Mouse (Mus musculus): ENCODE measurements at regions not wholly inside any gene's neighbourhood (a gene's known extent, or its start where the extent isn't known, plus 50 kb on each side); places are given as distances from the start of the nearest gene placed in this dataset.

DNA sequence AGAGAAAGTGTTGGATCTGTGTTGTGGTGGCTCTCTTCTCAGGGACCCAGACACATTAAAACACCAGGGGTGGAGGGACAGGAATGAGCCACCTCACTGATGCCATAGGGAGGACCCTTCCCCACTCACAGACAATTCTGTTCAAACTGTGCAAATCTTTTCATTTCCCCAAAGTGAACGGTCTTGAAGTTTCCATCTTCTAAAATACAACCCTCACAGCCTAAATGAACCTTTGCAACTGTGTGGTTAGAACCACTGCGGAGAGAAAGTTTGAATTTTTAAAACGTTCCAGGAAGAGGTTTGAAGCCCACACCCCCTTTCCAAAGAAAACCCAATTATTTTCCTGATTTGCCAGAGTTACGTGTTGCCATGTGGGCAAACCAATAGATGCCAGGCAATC lies 467.7 kb downstream of the Vrk1 start:
- ATAC-seq (ENCODE audit: poor library complexity, severe bottlenecking) = no peak

DNA sequence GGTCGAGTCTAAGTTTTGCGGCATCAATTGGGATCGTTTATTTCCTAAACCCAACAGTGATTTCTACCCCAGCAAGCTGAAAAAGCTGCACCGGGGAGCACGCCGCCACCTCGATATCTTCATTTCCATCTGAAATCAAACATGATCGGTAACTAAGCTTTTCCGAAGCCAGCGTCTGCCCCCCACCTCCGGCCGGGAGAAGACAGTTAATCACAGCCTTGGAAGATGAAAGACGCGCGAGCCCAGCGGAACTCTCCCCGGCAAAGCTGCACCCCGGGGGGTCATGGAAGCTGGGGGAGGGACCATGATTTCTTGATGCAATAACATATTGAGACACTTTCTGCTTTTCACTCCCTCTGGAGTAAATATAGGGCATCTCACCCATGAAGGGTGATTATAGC lies 468.4 kb downstream of the Vrk1 start:
- no peak for ATAC-seq (ENCODE audit: poor library complexity, severe bottlenecking)

DNA sequence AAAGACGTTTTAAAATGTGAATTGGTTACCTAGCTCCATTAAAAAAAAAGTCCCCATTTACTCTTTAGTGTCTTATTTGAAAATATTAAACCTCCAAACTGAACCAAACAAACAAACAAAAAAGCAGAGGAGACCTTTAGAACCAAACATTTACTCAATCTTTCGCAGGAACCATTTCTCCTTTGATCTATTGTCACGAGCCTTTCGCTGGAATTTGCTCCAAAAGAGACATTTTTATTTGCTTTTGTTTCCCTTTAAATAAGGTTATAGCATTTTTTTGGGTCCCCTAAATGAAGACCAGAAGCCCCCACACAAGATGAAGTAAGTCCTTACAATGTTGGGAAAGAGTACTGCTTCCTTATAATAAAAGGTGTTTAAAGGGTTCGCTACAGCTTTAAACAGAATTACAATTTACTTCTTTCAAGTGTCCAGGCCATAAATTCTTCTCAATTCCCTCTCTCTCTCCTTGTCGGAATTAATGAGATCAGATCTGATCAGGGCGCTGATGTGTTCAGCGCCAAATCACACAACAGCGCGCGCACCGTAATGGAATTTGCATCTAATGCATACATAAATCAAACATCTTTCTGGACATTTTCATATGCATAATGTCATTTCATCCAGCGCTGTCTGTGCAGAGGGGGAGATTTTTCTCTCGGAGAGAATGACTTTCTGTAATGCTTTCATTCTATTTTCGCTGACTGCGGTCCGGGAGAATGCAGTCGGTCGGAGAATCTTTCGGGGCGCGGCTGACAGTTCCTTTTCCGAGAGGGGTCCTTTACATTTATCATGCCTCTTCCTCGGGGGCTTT lies 469.2 kb downstream of the Vrk1 start:
- no peak for ATAC-seq (ENCODE audit: poor library complexity, severe bottlenecking)

DNA sequence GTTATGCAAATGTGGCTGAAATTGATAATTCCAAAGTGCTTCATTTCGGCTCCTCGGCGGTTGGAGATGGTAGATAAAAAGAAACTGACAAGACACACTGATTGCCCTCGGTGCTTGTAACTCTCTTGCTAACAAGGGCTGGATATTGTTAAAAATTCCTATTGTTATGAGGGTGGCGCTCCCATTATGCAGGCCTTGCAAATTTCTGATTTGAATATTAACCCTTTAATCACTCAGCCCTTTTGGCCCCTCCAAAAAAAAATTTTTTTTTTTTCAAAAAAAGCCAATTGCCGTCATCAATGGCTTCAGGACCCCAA lies 469.8 kb downstream of the Vrk1 start:
- ATAC-seq (ENCODE audit: poor library complexity, severe bottlenecking) = no peak

DNA sequence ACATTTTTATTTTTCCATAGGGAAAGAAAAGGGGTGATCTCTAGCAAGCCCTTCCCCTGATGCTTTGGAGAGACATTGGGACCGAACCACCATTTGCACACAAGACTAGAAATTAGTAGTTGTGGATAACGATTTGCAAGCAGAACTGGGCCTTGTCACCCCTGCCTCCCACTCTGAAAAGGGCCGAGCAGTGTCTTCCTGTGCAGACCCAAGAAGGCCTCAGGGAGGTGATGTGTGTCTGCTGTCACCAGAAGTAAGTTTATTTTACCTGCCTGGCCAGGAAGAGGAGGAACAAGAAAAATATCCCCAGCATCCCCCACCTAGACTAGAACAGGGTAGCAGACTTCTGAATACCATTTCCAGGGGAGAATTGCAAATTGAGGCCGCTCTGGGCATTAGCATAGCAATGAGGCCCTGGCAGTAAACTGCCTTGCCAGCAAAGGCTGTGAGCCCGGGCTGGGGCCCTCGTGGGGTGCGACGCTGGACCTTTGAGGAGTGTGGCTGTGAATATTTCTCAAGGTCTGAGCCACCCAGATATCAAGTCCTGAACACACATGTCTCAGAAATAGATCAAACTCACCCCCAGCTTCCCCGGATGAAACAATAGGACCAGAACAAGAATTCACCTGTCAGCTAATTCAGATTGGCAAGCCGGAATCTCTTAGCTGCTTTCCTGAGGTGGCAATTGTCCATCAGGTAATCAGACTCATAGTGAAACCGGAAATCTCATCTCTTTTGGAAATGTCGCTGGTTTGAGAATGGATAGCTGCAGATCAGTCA lies 470.4 kb downstream of the Vrk1 start:
- no peak for ATAC-seq (ENCODE audit: poor library complexity, severe bottlenecking)

DNA sequence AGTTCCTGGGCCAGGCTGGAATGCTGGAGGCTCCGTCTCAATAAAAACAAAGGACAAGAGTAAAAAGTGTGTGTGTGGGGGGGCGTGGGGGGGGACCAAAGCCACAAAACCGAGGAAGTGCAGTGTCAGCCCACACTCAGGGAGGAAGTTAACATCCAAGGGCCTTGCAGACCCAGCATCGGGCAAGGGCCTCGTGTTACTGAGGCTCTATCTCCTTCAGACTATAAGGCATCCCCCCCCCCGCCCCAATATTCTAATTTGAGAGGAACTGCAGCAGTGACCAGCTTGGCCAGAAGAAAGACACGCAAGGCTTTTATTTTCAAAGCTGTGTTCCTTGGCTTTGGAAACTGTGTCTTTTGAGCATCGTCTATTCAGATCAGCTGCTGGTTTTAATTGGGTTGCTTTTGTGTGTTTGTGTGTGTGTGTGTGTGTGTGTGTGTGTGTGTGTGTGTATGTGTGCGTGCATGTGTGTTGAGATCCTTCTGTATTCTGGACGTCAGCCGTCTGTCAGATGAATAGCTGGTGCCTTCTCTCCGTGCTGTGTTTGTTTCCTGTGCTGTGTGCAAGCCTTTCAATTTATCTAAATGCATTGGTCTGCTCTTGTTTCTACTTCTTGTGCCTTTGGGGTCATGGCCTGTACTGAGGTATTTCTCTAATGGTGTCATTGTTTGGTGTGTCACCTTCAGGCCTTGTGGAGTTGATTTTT lies 491.7 kb downstream of the Vrk1 start:
- no peak for ATAC-seq (ENCODE audit: poor library complexity, severe bottlenecking)

DNA sequence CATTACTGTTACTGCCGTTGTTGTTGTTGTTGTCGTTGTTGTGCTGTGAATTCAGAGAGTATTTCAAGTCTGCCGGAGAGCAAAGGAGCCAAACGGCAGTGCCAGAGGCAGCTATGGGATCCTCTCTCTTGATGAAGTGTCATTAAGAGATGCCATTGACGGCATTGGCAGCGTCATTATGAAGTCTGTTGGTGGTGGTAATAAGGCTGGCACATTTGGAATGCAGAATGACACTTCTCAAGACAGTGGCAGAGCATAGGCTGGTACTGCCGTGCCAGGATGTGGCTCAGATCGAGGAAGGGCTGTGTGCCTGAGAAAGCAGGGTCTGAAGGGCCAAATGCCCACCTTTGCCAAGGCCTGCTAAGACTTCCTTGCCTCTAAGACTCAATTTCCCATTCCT lies 494.3 kb downstream of the Vrk1 start:
- ATAC-seq (ENCODE audit: poor library complexity, severe bottlenecking) = no peak

DNA sequence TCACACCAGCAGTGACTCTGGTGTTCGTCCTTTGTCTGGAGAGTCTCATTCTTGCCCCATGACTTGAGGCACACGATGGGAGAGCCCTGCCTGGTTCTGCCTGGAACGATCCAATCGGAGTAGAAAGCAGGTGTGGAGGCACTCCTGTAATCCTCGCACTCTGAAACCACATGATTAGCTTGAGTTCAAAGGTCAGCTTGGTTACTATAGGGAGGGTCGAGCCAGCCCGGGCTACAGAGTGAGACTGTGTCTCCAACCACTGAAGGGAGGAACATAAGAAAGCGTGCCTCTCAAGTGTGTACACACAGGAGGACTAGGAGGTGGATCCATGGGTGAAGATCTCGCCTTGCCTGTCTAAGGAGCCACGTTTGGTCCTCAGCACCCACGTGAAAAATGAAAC lies 504.0 kb downstream of the Vrk1 start:
- ATAC-seq (ENCODE audit: poor library complexity, severe bottlenecking) = no peak

DNA sequence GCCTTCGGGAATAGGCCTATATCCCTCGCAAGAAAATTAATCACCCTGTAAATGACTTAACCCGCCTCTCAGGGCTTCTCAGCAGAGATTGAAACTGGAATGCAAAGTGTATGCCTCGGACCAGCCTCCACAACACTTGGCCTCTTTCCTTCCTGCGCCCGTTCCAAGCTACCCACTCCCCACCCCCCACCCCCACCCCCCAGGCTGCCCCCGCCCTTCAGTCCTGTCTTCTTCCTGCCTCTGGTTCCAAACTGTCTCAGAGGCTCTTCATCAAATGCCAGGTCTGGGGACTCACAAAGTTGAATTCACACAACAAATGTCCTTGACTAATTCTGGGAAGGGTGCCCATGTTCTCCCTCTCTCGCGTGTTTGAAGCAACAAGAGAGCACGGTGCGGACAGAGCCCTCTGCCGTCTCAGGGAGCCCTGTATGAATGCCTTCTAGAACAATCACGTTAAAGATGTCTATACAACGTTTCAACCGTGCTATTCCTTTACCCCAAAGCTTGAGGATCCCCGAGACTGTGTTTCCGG lies 505.3 kb downstream of the Vrk1 start:
- no peak for ATAC-seq (ENCODE audit: poor library complexity, severe bottlenecking)

DNA sequence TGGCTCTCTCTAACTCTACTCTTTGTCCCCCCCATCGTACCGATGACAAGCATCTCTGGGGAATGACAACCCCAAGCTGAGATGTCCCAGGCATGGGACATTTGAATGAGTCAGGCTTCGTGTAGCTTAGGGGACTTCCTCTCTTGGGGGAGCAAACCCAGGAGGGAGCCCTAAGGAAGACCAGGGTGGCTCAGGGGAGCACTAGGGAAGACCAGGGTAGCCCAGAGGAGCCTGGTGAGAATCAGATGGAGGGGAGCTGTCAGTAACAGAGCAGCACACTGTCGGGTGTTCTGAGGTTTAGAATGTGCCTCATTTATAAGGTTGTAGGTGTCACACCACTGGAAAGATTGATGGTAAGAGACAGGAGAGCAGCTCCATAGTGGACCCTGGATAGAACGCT lies 509.1 kb downstream of the Vrk1 start:
- no peak for ATAC-seq (ENCODE audit: poor library complexity, severe bottlenecking)

DNA sequence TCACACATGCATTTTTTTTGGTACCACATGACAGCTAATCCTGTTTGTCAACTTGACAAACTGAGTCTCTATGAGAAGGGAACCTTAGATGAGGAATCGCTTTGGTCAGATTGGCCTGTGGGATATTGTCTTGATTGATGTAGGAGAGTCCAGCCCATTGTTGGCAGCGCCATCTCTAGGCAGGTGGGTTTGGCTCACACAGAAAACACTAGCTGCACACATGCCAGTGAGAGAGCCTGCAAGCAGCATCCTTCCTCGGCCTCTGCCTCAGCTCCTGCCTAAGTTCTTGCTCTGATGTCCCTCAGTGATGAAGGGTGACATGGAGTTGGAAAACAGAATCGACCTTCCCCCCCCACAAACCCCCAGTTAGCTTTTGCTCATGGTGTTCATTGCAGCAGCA lies 514.4 kb downstream of the Vrk1 start:
- ATAC-seq (ENCODE audit: poor library complexity, severe bottlenecking) = no peak

DNA sequence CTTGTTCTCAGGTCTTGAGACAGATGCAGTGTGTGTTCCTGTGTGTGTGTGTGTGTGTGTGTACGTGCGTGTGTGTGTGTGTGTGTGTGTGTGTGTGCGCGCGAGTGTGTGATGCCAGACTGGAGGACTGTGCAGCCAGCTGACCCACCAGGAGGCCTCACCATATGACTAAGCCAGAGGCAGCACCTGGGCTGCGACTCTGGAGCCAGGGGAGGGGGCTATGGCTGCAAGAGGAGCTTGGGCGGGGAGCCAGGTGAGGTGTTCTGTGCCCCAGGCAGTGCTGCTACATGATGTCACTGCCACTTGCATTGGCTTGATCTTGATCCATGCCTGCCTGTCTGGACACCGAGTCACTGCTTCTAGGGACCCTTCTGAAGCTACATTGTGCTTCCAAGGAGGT lies 517.1 kb downstream of the Vrk1 start:
- ATAC-seq (ENCODE audit: poor library complexity, severe bottlenecking) = no peak

DNA sequence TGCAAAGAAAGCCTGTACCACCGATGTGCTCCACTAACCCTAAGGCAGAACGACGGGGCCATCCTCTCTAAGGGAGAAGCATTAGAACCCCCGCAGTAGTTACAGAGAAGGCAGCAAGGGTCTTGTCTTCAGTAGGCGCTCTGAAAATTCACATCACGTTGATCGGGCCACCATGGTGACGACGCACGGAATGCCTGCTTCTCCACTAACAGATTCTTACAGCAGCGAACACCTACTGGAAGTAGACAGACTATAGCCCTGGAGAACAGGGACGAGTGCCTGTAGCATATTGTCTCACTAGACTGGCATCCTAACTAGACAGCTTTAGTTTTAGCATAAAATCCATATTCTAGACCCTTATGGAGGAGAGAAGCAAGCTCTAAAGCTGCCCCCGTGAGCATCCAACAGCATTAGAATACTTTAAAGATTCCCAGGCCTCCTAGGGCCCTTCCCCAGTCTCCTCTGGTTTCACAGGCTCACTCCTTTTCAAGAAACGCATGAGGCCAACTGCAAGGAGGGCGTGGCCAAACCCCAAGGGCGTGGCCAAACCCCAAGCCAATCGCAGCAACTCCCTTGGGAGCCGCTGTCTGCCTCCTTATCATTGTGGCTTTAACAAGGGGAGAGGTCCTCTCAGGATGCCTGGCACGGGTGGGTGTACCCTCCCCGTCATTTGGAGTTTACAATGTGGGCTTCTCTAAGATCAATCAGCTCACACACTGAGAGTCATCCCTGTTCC lies 517.8 kb downstream of the Vrk1 start:
- ATAC-seq (ENCODE audit: poor library complexity, severe bottlenecking) = no peak

DNA sequence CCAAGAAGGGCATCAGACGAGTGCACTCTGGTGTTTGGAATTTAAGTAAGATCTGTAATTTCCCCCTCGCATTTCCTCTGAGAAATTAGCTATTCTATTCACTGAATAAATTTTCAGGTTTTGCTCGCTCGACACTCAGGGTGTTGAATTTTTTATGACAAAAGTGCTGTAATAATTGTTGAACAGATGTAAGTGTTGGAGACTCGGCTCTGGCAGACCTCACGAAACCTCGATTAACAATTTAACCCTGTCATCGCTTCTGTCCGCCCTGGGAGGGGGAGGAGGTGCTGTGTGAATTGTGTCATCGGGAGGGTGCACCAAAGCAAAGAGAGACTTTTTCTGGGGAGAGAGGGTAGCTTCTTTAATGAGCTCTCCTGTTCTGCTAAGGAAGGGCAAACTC lies 518.5 kb downstream of the Vrk1 start:
- ATAC-seq (ENCODE audit: poor library complexity, severe bottlenecking) = no peak

DNA sequence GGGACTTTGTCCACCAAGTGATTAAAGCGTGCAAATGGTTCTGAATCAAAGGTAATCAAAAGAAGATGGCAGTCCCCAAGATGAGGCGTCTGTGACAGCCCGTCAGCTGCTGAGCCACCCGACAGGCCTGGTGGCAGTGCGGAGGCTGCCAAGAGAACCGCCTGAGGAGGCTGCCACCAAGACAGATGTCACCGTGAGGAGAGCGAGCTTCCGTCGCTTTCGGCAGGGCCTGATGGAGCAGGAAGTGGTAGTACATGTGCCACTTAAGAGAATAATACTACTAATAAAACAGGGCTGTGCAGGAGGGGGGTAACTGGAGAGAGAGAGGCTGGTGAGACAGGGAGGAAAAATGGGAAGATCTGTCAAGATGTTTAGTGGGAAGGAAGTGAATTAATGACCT lies 519.1 kb downstream of the Vrk1 start:
- ATAC-seq (ENCODE audit: poor library complexity, severe bottlenecking) = no peak

DNA sequence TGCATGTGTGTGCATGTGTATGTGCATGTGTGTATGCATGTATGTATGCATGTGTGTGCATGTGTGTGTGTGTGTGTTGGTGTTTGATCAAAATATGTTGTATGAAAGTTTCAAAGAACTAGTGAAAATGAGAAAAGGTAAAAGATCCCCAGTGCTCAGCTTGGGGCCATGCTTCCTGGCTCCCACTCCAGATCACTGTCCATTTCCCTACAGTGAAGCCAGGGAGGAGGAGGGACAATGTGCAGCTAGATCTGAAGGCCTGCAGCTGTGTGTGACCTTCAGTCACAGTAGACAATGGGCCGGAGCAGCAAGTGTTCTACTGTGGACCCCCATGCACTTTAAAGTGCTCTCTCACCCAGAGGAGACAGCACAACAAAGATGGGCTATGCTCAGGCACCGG lies 525.1 kb downstream of the Vrk1 start:
- ATAC-seq (ENCODE audit: poor library complexity, severe bottlenecking) = no peak

DNA sequence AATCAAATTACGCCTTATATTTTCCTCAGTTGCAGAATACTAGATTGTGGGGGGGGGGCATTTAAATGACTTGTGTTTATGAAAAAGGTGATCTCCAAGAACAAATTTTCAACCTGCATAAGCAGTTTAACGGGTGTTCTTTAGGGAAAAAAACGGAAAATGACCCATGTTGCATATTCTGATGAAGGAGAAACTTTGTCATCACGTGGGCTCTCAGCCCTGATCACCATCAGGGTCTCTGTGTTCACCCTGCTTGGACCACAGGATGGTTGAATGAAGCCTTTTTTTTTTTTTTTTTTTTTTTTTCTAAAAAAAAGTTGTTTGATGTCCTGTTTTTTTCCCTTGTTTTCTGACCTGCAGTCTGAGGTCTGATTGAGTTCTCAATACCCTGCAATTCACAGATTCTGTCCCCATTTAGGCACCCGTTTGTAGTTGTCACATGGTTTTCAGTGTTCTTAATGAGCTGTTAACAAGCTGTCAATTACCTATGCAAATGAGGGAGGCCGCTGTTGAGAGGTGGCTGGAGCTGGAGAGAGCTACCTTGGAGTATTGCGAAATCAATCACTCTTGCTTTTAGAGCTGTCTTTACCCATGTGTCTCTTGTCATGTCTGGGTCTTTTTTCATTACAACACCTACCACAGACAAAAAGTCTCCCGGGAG lies 525.7 kb downstream of the Vrk1 start:
- ATAC-seq (ENCODE audit: poor library complexity, severe bottlenecking) = no peak

DNA sequence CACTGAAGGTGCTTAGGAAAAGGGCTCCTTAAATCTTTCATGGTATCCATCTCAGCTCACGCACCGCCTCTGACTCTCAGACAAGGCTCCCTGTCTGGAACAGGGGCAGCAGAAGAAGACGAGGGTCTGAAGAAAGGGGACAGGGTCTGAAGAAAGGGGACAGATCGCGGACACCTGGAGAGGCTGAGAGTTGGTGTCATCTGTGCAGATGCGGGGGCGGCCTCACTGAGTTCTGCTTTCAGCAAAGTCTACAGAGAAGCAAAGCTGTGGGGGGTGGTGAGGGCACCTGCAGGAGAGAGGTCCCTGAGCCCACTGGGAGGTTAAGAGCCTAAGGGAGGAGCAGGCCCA lies 526.2 kb downstream of the Vrk1 start:
- ATAC-seq (ENCODE audit: poor library complexity, severe bottlenecking) = no peak

DNA sequence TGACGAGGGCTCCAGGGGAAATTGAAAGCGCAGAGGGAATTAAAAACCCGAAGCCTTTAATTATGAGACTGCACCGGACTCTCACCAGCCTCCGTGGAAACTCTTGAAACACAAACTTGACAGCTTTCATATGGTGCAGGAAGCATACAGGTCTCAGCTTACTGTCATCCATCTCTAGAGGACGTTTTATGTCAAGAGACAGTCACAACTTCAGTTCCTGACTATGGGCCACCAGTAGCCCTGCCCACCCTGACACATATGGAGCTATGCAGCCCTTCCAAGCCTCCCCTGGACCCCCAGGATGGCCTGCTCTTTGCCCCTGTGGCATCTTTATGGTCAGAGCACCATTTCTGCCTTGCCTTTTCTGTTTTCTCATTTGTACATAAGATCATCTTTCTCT lies 530.0 kb downstream of the Vrk1 start:
- ATAC-seq (ENCODE audit: poor library complexity, severe bottlenecking) = no peak

DNA sequence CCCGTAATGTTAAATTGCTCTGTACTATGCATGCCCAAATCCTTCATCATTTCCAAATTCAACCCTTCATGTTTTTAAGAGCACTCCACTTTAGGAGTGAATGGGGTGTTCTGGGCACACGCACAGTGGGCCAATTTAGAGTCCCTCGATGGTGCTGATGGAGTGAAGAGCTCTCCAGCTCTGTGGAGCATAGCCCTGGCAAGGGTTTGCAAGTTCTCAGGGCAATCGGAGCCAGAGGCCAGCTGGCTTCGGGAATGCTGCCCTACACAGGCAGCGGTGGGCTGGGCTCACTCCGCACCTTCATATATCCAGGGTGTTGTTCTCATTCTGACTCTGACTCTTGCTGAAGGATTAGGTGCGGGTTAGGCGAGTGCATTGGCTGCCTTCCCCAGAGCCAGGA lies 549.5 kb downstream of the Vrk1 start:
- ATAC-seq (ENCODE audit: poor library complexity, severe bottlenecking) = no peak

DNA sequence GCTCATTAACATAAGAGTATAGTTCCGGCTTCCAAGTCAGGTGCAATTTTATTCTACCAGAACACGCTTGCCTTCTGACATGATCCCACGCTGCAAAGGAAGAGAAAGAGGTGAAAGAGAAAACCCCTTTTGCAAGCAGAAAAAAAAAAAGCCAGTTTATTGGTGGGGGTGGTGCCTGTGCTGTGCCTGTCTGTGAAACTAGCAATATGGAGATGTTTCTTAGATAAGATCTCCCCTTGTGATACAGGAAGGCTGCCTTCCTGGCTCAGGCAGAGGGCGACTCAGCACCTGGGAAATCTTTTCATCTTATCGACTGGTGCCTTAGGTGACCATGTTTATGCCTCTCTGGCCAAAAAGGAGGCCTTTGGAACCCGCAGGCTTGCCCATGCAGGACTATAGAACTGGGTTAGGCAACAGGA lies 555.2 kb downstream of the Vrk1 start:
- no peak for ATAC-seq (ENCODE audit: poor library complexity, severe bottlenecking)

All from megakaryocyte, adult 5-6 weeks (primary cell).